Mouse (Mus musculus) spleen, embryonic (tissue): Measurements from ENCODE around the gene Olfr1446.

Source experiments
- CTCF ChIA-PET: fragments of 350-600 bp; sonication (Branson Sonifier 250); formaldehyde crosslinking; loops from one replicate; lab custom pipeline; 2022; lab: Charles Lee

Gene Olfr1446

DNA sequence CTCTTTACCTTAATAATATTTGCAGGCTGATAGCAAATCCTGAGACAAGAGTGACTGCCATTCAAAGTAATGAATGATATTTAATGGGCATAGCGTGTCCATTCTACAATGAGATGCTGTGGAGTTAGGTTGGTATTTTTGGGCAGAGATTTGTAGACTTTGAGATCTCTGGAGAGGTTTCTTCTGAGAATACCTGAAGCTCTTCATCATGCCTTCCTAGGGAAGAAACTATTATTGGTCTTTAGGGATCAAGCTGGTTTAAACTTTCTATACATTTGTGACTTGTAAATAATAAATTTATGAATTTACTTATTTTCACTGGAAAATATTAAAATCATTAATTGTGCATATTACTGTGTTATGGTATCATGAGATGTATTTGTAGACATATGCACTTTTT, at the start of gene Olfr1446:
TSS of gene Olfr1446 (minus strand) at position 101 of the 400 bp plus-strand sequence.
- CTCF ChIA-PET: no interaction called here

- CTCF ChIA-PET: no interaction called here
These were observed 37.2 kb upstream of the Olfr1446 start, which contains the start of gene Olfr1449 for GRCm38 (mm10) chr19:12930540-12930939. Gene Olfr1449 (plus strand): TSS chr19:12930840.

DNA sequence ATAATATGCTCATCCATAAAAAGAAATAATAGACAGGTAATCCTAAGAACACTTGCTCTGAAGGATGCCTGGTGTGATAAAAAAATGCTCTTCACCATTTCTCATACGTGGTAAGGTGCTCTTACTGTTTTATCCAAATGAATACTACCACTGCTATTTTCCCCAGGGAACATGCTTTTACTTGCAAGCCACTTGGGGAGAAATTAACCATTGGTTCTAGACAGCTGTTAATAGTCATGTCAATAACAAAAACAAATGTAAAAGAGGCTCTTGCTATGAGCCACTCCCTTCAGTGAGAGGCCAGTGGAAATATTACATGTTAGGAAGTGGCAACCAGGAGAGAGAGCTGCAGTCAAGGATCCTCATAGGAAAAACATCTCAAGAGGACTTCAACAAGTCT, 31.0 kb upstream of the Olfr1446 start, which contains the start of gene Olfr1448:
TSS of gene Olfr1448 (minus strand) at position 101 of the 400 bp plus-strand sequence.
- CTCF ChIA-PET: no interaction called here

DNA sequence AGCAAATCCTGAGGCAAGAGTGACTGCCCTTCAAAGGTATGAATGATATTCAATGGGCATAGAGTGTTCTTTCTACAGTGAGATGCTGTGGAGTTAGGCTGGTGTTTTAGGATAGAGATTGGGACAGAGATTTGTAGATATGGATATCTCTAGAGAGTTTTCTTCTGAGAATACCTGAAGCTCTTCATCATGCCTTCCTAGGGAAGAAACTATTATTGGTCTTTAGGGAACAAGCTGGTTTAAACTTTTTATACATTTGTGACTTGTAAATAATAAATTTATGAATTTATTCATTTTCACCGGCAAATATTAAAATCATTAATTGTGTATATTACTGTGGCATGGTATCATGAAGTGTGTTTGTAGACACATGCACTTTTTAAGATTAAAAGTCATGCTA, 10.3 kb upstream of the Olfr1446 start, which contains the start of gene Olfr1447:
TSS of gene Olfr1447 (minus strand) at position 101 of the 400 bp plus-strand sequence.
- CTCF ChIA-PET: no interaction called here

- CTCF ChIA-PET: no interaction called here
These were observed 9.8 kb downstream of the Olfr1446 start, which contains the start of gene Olfr1445 for GRCm38 (mm10) chr19:12883555-12883954. Gene Olfr1445 (plus strand): TSS chr19:12883855.

- CTCF ChIA-PET: no interaction called here
These were observed 36.3 kb downstream of the Olfr1446 start, which contains the start of gene Olfr1444 for GRCm38 (mm10) chr19:12856983-12857382. Gene Olfr1444 (plus strand): TSS chr19:12857283.

DNA sequence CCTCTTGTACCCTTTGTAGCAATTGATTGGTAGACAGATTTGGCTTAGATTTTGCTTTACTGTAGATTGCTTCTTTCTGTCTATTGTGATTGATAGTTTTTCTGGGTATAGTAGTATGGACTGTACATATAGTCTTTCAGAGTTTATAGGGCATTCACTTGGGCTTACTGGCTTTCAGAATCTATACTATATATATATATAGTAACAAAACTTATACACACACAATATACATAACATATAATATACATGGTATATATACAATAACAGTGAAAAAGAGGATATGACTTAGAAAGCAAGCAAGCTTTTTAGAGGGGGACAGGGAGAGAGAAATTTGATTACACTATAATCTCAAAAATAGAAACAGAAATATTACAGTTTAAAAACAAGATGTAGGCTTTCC, 46.9 kb downstream of the Olfr1446 start, which contains the start of gene Gm5244:
TSS of gene Gm5244 (plus strand) at position 301 of the 400 bp plus-strand sequence.
- CTCF ChIA-PET: no interaction called here

DNA sequence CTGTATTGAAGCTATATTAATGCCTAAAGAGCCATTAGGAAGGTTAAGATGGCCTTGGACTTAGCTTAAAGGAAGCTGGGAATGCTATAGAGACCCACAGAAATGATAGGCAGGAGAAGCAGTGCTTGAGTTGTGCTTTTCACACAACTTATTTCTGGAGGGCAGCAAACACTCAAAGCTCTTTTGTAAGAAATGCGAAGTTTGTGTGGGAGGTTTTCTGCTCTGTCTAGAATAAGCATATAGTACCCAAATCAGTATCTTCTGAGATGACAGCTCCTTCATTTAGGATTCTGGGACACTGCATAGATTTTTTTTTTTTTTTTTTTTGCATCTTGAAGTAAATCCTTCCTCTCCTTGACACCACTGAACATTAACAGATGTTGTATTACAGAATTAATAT, 54.8 kb downstream of the Olfr1446 start:
- CTCF ChIA-PET: no interaction called here
